Mouse (Mus musculus): Measurements from ENCODE around the gene Rassf8. TPM values are rescaled to one million over a fixed set of nuclear protein-coding genes. Genes with fewer than 3 reads are reported as not detected.

Gene Rassf8
- 31.8 TPM for polyA plus RNA-seq (2014; fragmentation: Illumina TruSeq; extraction: RNeasy Lipid Tissue Mini Kit (QIAGEN cat#74804); ENCODE audit: low read depth, low replicate concordance)

GRCm38 (mm10) chr6:145746132-145746849 is at the start of gene Rassf8:
Rassf8 (plus strand) TSS chr6:145746748.

GRCm38 (mm10) chr6:145865289-145865885 is 118.8 kb downstream of the Rassf8 start, which contains the start of gene Bhlhe41:
Bhlhe41 (minus strand) TSS chr6:145865558.

Other genes starting within 250 kb of the Rassf8 start
- gene Lmntd1, start 132.4 kb upstream of the Rassf8 start, polyA plus RNA-seq (2014; fragmentation: Illumina TruSeq; extraction: RNeasy Lipid Tissue Mini Kit (QIAGEN cat#74804); ENCODE audit: low read depth, low replicate concordance), result 2.0 TPM
- gene Tuba3b, start 131.0 kb upstream of the Rassf8 start, polyA plus RNA-seq (2014; fragmentation: Illumina TruSeq; extraction: RNeasy Lipid Tissue Mini Kit (QIAGEN cat#74804); ENCODE audit: low read depth, low replicate concordance), result 18.7 TPM
- 36.7 TPM for gene Bhlhe41, start 118.8 kb downstream of the Rassf8 start, polyA plus RNA-seq (2014; fragmentation: Illumina TruSeq; extraction: RNeasy Lipid Tissue Mini Kit (QIAGEN cat#74804); ENCODE audit: low read depth, low replicate concordance)
- gene Sspn, start 184.9 kb downstream of the Rassf8 start, polyA plus RNA-seq (2014; fragmentation: Illumina TruSeq; extraction: RNeasy Lipid Tissue Mini Kit (QIAGEN cat#74804); ENCODE audit: low read depth, low replicate concordance), result 23.8 TPM

All from adipose tissue, adult 10 weeks (tissue).